Mouse (Mus musculus): Measurements from ENCODE around the gene Wdr38. TPM values are rescaled to one million over a fixed set of nuclear protein-coding genes. Genes with fewer than 3 reads are reported as not detected.
"Not testable (repeated sequence)": the region's sequence is repeated elsewhere in the genome, so short reads cannot be mapped to it uniquely, and the experiment has no call there.

The Wdr38 gene
- total RNA-seq, 2 experiments from 2014 or later = 0.34 to 0.76 TPM

DNA sequence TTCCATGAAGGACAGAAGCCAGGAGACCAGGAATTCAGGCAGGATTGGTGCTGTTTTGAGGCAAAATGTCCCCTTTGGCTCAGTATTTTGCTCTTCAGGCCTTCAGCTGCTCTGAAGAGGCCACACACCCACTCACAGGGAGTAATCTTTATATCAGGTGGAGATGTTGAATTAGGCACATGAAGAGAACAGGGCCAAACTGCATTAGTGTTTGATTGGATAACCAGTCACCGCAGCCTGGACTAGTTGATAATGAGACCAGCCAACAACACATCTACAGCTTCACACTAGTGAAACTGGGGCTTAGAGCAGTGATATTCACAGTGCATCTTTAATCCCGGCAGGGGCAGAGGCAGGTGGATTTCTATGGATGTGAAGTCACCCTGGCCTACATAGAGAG lies 8.3 kb upstream of the Wdr38 start:
- DNase-seq (ENCODE audit: low spot score in 2 of 2) = no peak
- intact Hi-C loops (cut with DNase I) = no loop called here

DNA sequence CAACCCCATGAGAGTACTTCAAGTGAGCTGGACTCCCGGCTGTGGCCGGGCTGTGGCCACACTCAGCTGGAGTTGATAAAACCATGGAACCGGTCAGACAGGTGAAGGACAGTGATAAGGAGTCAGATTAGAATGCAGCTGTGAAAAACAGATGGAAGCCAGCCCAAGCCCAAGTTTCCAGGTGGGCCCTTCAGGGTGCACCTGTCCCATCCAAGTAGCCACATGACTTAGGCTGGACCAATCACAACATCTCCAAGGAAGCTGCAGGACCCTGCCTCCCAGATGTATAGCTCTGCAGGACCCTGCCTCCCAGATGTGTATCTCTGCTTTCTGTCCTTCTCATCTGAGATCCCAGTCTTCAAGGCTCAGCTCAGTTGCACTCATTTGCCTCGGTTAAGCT lies 5.3 kb upstream of the Wdr38 start:
- DNase-seq (ENCODE audit: low spot score in 2 of 2) = no peak
- intact Hi-C loops (cut with DNase I) = no loop called here

DNA sequence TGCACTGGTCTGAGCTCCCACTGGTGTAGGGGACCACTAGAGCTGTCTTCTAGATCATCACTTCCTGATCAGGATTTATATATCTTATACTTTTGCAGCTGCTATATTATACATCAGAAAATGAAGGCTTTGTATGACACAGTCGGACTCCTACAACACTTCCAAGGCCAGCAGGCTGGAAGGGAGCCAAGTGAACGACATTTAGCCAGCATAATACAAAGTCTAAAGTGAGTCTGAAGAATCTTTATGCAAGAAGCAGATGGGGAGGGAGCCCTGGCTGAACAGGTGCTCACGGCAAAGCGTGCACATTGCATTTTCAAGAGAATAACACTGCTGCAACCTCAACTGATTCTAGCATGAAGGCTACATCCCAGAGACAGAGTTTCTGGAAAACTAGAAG lies 4.8 kb upstream of the Wdr38 start:
- DNase-seq (ENCODE audit: low spot score in 2 of 2) = peak in 1 of 2 experiments; percentile 38
- intact Hi-C loops (cut with DNase I) = no loop called here

DNA sequence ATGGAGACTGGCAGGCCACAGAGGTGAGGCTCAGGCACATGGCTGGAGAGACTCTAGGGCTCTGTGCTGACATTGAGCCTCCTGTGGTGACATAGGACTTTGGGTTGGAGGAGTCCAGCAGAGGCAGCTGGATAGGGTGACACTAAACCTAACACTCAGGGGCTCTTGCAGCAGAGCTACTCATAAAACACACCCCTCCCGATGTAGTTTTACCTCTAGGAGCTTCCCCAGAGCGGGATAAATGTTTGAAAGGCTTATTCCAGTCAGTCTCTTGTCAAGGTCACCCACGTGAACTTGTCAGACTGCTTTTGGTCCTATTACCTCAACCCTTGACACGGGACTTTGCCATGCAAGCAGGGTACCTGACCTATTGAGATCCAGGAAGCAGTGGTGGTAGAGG lies 2.1 kb downstream of the Wdr38 start:
- intact Hi-C loops (cut with DNase I) = loop anchor here (5.0 kb wide), 1 partner anchor 202 kb away; no protein-coding TSS in a partner anchor
- no peak for DNase-seq (ENCODE audit: low spot score in 2 of 2)

DNA sequence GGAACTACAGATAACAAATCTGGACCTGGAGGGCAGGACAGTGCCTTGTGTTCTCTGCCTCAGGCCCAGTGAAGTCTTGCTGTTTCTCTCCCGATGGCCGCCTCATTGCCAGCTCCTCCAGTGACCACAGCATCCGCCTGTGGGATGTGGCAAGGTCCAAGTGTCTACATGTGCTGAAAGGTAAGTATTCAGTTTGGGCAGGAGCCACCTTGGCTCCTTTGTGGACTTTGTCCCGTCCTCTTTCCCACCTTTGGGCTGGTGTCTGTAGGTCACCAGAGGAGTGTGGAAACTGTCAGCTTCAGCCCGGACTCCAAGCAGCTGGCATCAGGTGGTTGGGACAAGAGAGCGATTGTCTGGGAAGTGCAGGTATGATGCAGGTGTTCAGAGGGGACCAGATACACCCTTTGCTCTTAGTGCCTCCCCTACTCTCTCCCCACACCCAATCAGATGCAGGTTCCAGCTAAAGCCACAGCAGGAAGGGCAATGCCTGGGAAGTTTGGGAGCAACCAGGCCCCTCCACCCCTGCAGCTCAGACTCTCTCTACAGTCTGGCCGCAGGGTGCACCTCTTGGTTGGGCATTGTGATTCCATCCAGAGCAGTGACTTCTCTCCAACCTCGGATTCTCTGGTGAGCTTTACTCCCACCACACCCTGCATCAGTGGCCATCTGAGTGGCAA lies 2.8 kb downstream of the Wdr38 start:
- intact Hi-C loops (cut with DNase I) = loop anchor here (5.0 kb wide), 1 partner anchor 203 kb away; no protein-coding TSS in a partner anchor
- no peak for DNase-seq (ENCODE audit: low spot score in 2 of 2)

DNA sequence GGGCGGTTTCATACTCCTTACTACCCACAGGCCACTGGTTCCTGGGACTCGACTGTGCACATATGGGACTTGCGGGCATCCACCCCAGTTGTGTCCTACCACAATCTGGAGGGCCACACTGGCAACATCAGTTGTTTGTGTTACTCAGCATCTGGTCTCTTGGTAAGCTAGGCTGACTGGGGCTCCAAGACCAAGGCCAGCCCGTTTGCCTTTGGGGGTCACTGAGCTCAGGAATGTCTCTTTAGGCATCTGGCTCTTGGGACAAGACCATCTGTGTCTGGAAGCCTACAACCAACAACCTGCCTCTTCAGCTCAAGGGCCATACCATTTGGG lies 3.3 kb downstream of the Wdr38 start:
- intact Hi-C loops (cut with DNase I) = no loop called here

DNA sequence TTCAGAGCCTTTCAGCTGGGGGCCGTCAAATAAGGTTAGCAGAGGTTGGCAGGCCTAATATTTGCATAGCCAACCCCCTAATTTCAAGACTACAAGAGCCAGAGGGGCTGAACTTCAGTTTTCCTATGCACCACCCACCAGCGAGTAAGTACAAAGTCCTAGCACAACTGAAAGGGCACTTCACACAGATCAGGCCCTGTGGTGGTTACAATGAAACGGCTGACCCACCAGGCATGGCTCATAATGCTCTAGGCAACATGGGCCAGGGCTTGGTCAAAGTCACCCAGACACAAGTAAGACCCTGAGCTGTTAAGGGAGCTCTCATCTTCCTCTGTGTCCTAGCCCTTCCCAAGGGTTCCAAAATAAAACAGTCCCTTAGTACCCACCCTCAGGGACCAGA lies 4.6 kb downstream of the Wdr38 start:
- DNase-seq (ENCODE audit: low spot score in 2 of 2) = no peak
- intact Hi-C loops (cut with DNase I) = no loop called here

More for the DNA sequence above, 3.3 kb downstream of the Wdr38 start:
- no peak for DNase-seq (ENCODE audit: low spot score in 2 of 2)

DNA sequence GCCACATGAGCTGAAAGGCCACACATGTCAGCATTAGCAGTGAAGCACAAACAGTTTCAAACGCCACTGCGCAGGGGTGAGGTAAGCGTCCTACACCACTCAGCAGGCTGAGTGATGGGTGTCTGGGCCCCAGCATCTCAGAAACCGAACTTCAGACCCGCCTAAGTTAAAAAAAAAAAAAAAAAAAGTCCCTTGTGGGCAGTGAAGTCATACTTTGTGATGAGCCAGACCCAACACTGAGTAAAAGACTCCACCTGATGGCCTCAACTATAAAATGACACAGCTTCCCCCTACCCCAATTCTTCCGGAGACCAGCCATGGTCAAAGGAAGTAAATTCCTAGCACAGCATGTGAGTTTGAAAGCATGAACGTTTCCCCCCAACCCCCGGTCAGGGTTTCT lies 5.8 kb downstream of the Wdr38 start:
- intact Hi-C loops (cut with DNase I) = no loop called here
- no peak for DNase-seq (ENCODE audit: low spot score in 2 of 2)

DNA sequence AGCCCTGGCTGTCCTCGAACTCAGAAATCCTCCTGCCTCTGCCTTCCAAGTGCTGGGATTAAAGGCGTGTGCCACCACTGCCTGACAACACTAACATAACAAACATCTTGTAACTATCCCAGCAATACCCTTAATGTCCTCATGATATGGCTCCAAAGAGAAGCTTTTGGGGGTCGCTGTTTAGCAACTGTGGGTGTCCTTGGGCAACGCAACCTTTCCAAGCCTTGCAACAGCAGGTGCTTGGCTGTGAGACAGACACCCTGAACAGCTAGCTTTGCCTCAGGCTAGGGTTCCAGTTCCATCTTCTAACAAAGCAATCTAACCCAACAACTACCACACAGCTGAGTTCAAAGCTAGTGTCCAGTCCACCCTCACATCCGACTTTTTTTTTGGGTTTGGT lies 6.2 kb downstream of the Wdr38 start:
- DNase-seq (ENCODE audit: low spot score in 2 of 2) = no peak
- intact Hi-C loops (cut with DNase I) = no loop called here

DNA sequence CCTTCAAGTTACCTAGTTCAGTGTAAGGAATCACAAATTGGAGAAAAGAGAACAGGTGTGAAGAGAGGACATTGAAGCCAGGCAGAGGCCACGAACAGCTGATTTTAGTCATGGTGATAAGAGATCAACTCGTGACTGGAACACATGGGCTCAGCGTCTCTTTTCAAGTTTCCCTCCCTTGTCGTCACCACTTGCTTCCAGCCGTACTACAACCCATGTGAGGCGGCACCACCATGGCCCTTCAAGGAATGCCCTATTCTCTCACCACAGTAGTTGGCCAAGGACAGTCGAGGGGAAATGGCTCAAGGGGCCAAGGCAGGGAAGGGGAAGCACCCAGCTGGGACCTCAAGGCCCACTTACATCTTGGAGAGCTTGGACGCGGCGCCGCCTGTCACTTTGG lies 7.1 kb downstream of the Wdr38 start:
- DNase-seq (ENCODE audit: low spot score in 2 of 2) = no peak
- intact Hi-C loops (cut with DNase I) = no loop called here

DNA sequence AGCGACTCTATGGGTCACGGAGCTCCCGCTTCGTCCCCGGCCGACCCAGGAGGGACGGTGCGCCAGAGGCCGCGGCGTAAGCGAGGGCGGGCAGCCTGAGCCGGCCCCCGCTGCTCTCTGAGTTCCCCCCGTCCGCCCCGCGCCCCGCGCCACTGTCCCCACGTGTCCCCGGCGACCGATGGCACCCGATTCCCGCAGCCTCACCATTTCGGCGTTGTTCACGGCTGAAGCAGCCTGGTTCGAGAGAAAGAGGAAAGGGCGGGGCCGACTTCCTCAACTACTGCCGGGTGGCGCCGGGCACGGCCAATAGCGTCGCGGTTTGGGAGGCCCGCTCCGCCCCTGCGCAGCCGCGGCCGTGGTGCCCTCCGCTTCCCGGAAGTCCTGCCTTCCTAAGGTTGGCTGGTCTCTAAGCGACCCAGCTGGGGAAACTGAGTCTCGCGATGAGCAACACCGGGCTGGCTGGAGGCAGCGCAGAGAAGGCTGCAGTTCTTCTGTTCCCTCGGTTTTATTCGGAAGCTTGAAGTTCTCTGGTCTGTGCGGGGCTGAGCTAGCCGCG lies 7.7 kb downstream of the Wdr38 start, which contains the start of gene Arpc5l:
TSS of gene Arpc5l (plus strand) at position 469 of the 556 bp plus-strand sequence.
- intact Hi-C loops (cut with DNase I) = loop anchor here (5.0 kb wide), 1 partner anchor 363 kb away; the partner anchor contains the start of gene Psmb7
- peak; percentile 91 to 94 for DNase-seq (ENCODE audit: low spot score in 2 of 2)

DNA sequence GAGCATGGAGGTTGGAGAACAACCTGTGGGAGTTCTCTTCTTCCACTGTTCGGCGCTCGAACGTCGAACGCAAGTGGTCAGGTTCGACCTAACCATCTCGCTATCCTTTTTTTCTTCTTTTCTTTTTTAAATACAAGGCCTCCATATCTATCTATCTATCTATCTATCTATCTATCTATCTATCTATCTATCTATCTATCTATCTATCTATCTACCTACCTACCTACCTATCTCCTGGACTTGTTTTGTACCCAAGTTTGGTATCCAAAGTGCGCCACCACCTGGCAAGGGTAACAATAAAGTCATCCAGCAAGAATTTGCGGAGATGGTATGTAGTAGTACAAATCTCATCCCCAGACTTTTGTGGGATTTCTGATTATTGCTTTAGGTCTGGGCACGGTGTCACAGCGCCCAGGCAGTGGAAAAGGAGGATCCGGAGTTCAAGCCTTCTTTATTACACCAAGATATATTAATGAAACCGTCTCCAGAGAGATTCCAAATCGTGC lies 8.4 kb downstream of the Wdr38 start, which contains the start of gene Rpl35:
TSS of gene Rpl35 (minus strand) at position 51 of the 506 bp plus-strand sequence.
- intact Hi-C loops (cut with DNase I) = loop anchor here (5.0 kb wide), 1 partner anchor 363 kb away; the partner anchor contains the start of gene Psmb7
- peak in 1 of 2 experiments; percentile 34 for DNase-seq (ENCODE audit: low spot score in 2 of 2)

DNA sequence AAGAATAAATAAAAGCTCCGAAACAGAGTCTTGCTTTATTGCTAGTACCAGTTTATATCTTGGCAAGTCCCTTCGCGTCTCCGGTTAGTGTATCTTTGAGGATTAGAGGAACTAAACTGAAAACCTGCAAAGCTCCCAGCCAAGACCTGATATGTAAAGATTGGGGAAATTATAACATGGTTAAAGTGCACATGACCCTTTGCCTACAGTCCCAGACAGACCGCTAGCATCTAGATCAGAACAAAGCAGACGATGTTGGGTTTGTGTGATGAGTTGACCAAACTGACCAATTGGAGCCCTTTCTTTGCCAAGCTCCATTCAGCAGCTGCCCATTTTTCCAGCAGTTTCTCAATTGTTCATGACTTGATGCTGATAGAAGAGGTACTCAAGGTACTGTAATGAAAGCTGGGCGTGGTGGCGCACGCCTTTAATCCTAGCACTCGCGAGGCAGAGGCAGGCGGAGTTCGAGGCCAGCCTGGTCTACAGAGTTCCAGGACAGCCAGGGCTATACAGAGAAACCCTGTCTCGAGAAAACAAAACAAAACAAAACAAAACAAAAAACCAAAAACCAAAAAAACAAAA lies 9.0 kb downstream of the Wdr38 start:
- no peak for DNase-seq (ENCODE audit: low spot score in 2 of 2)
- intact Hi-C loops (cut with DNase I) = loop anchor here (5.0 kb wide), 1 partner anchor 364 kb away; the partner anchor contains the start of gene Psmb7

DNA sequence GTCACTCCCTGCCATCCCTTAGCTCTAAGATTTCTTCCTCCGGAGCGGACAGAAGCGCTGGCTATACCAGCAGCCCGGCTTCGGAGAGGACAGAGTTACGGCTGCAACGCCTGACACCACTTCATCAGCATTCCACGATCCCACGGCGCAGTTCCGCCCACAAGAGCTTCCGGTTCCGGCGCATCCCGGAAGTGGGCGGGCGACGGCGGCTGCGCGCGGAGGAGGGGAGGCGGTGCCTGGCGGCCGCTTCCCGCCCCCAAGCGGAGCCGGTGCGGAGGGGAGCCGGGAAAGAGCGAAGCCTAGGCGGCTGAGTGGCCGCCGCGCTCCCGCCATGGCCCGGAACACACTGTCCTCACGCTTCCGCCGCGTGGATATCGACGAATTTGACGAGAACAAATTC lies 10.6 kb downstream of the Wdr38 start:
- peak; percentile 95 to 97 for DNase-seq (ENCODE audit: low spot score in 2 of 2)
- intact Hi-C loops (cut with DNase I) = loop anchor here (5.0 kb wide), 1 partner anchor 366 kb away; the partner anchor contains the start of gene Psmb7

DNA sequence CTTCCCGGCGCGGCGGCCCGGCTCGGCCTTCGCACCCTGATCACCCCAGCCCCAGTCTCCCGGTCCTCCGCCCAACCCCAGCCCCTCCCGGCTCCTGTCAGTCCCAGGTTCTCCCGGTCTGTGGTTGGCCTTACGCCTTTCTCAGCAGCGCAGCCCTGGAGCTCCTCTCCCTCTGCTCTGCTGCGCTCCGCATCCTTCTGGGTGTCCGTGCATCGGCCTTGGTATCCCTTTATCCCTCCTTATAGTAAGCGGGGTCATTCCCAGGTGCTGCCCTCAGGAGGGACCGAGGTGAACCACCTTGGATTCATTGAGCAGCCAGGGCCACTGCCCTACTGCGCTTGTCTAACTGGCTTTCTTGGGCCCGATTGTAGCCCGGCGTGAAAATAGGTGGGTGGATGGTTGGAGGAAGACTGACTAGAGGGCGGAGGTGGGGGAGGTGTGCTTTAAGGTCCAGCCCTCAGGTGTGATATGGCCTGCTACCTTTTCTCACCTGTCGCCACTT lies 11.1 kb downstream of the Wdr38 start:
- DNase-seq (ENCODE audit: low spot score in 2 of 2) = peak in 1 of 2 experiments; percentile 47
- intact Hi-C loops (cut with DNase I) = loop anchor here (5.0 kb wide), 1 partner anchor 366 kb away; the partner anchor contains the start of gene Psmb7

DNA sequence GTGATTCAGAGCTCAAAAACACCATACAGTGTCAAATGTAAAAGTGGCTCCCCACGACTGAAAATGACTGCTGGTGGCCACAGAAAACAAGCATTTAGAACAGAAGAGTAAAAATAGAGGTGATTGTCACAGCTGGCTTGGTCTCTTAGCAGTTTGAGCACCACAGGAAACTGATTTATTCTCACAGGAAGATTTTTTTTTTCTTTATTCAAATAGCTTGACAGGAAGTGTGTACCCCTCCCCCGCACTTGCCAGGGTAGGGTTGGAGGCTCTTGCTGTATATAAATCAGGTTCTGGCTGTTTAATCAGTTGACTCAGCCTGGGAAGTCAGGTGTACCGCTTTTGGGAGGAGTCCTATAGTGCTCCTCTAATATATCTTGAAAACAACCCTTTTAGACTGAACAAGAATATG lies 11.7 kb downstream of the Wdr38 start:
- DNase-seq (ENCODE audit: low spot score in 2 of 2) = peak in 1 of 2 experiments; percentile 77
- intact Hi-C loops (cut with DNase I) = loop anchor here (5.0 kb wide), 1 partner anchor 367 kb away; the partner anchor contains the start of gene Psmb7

DNA sequence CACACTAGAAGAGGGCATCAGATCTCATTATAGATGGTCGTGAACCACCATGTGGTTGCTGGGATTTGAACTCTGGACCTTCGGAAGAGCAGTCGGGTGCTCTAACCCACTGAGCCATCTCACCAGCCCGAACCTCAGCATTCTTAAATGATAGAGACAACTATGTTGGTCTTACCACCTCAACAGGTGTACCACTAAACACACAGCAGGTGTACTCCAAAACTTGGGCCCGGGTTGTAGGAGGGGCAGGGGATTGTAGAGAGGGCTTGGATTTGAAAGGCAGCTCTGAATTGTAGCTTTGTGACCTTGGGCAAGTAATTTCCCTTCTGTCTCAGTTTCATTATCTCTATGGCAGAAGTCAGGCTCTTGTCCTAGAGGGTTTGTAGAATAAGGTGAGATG lies 12.9 kb downstream of the Wdr38 start:
- DNase-seq (ENCODE audit: low spot score in 2 of 2); intact Hi-C loops (cut with DNase I): not testable (repeated sequence)

DNA sequence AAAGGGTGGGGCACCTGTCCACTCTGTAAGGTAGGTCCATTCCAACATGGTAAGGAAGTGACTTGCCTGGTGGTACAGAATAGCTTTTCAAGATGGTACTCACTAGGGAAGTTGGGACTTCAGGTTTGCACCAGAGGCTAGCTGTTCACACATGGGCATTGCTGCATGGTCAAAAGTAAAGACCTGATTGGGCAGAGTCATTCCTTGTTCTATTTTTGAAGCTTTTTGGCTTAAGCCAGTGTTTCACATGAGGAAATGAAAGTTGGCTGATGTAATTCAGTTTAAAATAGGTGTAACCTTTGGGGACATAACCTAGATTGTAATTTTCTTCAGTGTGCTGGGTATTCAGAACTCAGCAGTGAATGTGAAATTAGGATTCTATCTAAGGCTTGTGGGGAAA lies 14.0 kb downstream of the Wdr38 start:
- peak in 1 of 2 experiments; percentile 30 for DNase-seq (ENCODE audit: low spot score in 2 of 2)
- intact Hi-C loops (cut with DNase I) = no loop called here

DNA sequence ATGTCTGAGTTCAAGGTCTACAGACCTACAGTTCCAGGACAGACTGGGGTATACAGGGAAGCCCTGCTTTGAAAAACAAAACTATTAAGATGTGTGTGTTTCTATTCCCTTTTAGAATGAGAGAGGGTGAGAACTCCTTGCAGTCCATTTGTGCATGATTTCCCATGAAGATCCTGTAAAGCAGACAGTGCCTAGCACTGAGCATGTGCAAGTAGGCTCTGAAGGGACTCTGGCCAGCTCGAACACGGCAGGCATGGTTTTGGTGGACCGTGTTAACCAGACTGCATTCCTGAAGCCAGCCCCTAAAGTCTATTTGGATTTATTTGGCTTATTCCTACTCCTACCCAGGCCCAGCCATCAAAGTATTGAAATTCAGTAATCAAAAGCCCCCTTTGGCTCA lies 14.7 kb downstream of the Wdr38 start:
- intact Hi-C loops (cut with DNase I) = no loop called here
- DNase-seq (ENCODE audit: low spot score in 2 of 2) = no peak

DNA sequence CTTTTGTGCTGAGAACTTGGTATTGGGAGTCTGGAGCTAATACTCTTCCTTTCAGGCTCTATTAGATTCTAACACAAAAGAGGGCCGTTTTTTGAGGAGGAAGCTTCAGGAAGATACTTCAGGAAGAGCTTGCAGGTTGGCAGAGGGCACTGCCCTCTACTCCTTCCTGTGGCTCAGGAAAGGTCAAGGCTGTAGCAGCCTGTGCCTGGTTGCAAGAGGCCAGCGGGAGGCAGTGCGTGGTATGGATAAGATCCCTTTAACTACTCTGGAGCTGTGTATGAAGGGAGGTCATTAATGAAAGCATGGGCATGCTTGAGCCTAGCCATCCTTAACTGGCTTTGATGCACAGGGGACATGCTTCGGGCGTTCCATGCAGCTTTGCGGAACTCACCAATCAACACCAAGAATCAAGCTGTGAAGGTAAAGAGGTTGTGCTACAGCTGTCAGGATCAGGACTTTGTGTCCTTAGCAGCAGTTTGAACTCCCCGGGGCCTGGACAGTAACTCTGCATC lies 15.5 kb downstream of the Wdr38 start:
- DNase-seq (ENCODE audit: low spot score in 2 of 2) = no peak
- intact Hi-C loops (cut with DNase I) = no loop called here
